Mouse (Mus musculus) forebrain, postnatal 0 days (tissue): ENCODE measurements around the gene Exoc4. TPM values are rescaled to one million over a fixed set of nuclear protein-coding genes. Genes with fewer than 3 reads are reported as not detected.

ENCODE experiments used
- ATAC-seq: fragments of 200-750 bp; cut with Nextera tagmentation; 2 replicates; pipeline ENCODE4 v1.8.0; 2017; ENCODE audit warnings: mild to moderate bottlenecking, moderate library complexity
- DNase-seq: peaks from one replicate; pipeline ENCODE4 v3.0.0-alpha.2; 2015
- H3K27ac ChIP-seq: fragments of 300-500 bp; sonication (generic); 2 replicates; pipeline ENCODE4 v1.5.1; 2014; ENCODE audit warnings: low read depth, mild to moderate bottlenecking, antibody characterized with exemption, low read length, moderate library complexity, mixed read lengths
- H3K27me3 ChIP-seq: fragments of 300-500 bp; sonication (generic); 2 replicates; pipeline ENCODE4 v1.6.1; 2014; ENCODE audit warnings: mild to moderate bottlenecking, low read length, mixed read lengths; ENCODE audit not compliant: insufficient read depth
- H3K36me3 ChIP-seq: fragments of 300-500 bp; sonication (generic); 2 replicates; pipeline ENCODE4 v1.6.1; 2014; ENCODE audit warnings: mild to moderate bottlenecking, moderate library complexity; ENCODE audit not compliant: insufficient read depth
- H3K4me1 ChIP-seq: fragments of 300-500 bp; sonication (generic); 2 replicates; pipeline ENCODE4 v1.6.1; 2014; ENCODE audit warnings: antibody characterized with exemption; ENCODE audit not compliant: insufficient read depth
- H3K4me2 ChIP-seq: fragments of 300-500 bp; sonication (generic); 2 replicates; pipeline ENCODE4 v1.6.1; 2014; ENCODE audit warnings: low read depth, mild to moderate bottlenecking, moderate library complexity
- H3K4me3 ChIP-seq: fragments of 300-500 bp; sonication (generic); 2 replicates; pipeline ENCODE4 v1.5.1; 2014; ENCODE audit warnings: low read depth, low read length, mixed read lengths
- H3K9ac ChIP-seq: fragments of 300-500 bp; sonication (generic); 2 replicates; pipeline ENCODE4 v1.6.1; 2014; ENCODE audit warnings: mild to moderate bottlenecking
- H3K9me3 ChIP-seq: fragments of 300-500 bp; sonication (generic); 2 replicates; pipeline ENCODE4 v1.6.1; 2016; ENCODE audit warnings: low read length
- CTCF ChIP-seq: sonication (generic); IDR thresholded peaks from 2 replicates; pipeline ENCODE4 v1.5.1; 2016; ENCODE audit warnings: antibody characterized with exemption, control low read depth, low read depth
- WGBS: fragments of 180-500 bp; shearing (Covaris S2); extraction: QIAGEN DNeasy Blood & Tissue Kit; methylation state at CpG from one replicate; pipeline ENCODE4 v1.1.7; 2014; 5-methylcytosine and 5-hydroxymethylcytosine counted together
- polyA plus RNA-seq: library from polyadenylated mRNA; unstranded; fragments of >200 nt; fragmentation: Nextera tagmentation; extraction: Ambion mirVana; gene quantifications from 2 replicates; pipeline ENCODE4 v1.2.1, GENCODE M21; 2015
- total RNA-seq: library from RNA; depleted of rRNA; stranded (reverse); fragments of >200 nt; gene quantifications from 2 replicates; pipeline ENCODE4 v1.2.3, GENCODE M21; 2014

The Exoc4 gene
- total and polyA plus RNA-seq, 2 experiments from 2014 or later, result 29.0 to 90.9 TPM

- no peak for TF ChIP-seq CTCF
- Histone ChIP-seq H3K4me2 (no peak overlapping the region), H3K9ac (no peak overlapping the region), H3K4me3 (no peak overlapping the region), H3K27ac (no peak overlapping the region), H3K4me1 (peaks cover 9% of the 10 kb centered on the region; the same call in 1 of the 2 replicates), H3K9me3 (no peaks in the 10 kb centered on the region), H3K27me3 (no peaks in the 10 kb centered on the region), H3K36me3 (no peaks in the 10 kb centered on the region)
- ATAC-seq (no peak), DNase-seq (no peak)
- WGBS, result 89% methylated on average over 23 of the region's 23 CpGs
These were observed 1.1 kb upstream of the Exoc4 start for GRCm38 (mm10) chr6:33247576-33248355.

GRCm38 (mm10) chr6:33256638-33257037, 7.8 kb downstream of the Exoc4 start:
- Histone ChIP-seq H3K4me3 (no peak overlapping the region), H3K27me3 (no peaks in the 10 kb centered on the region), H3K4me2 (no peak overlapping the region), H3K9me3 (no peaks in the 10 kb centered on the region), H3K36me3 (no peaks in the 10 kb centered on the region), H3K27ac (no peak overlapping the region), H3K9ac (no peak overlapping the region), H3K4me1 (peaks cover 4% of the 10 kb centered on the region; the same call in 1 of the 2 replicates)
- TF ChIP-seq CTCF, result no peak
- ATAC-seq (no peak), DNase-seq (no peak)
- WGBS, result 49% methylated on average over 4 of the region's 4 CpGs

GRCm38 (mm10) chr6:33257076-33257789, 8.3 kb downstream of the Exoc4 start:
- no peak overlapping the region for H3K4me3 ChIP-seq
- H3K9ac ChIP-seq, result no peak overlapping the region
- ATAC-seq (peak; percentile 51; the same call in 1 of the 2 replicates), DNase-seq (no peak)
- no peak for TF ChIP-seq CTCF
- 35% methylated on average over 5 of the region's 5 CpGs for WGBS
- no peaks in the 10 kb centered on the region for H3K36me3 ChIP-seq
- H3K9me3 ChIP-seq, result no peaks in the 10 kb centered on the region
- no peak overlapping the region for H3K27ac ChIP-seq
- no peaks in the 10 kb centered on the region for H3K27me3 ChIP-seq
- peaks cover 4% of the 10 kb centered on the region; the same call in 1 of the 2 replicates for H3K4me1 ChIP-seq
- no peak overlapping the region for H3K4me2 ChIP-seq

- no peak for ATAC-seq
- H3K4me2 ChIP-seq, result no peak overlapping the region
- H3K27me3 ChIP-seq, result no peaks in the 10 kb centered on the region
- no peak overlapping the region for H3K4me3 ChIP-seq
- 91% methylated on average over 5 of the region's 5 CpGs for WGBS
- H3K4me1 ChIP-seq, result peaks cover 4% of the 10 kb centered on the region; the same call in 1 of the 2 replicates
- no peaks in the 10 kb centered on the region for H3K9me3 ChIP-seq
- no peak for TF ChIP-seq CTCF
- DNase-seq, result no peak
- H3K9ac ChIP-seq, result no peak overlapping the region
- no peak overlapping the region for H3K27ac ChIP-seq
- H3K36me3 ChIP-seq, result no peaks in the 10 kb centered on the region
These were observed 11.0 kb downstream of the Exoc4 start for GRCm38 (mm10) chr6:33259926-33260325.

GRCm38 (mm10) chr6:33261606-33262005, 12.7 kb downstream of the Exoc4 start:
- no peak for DNase-seq
- Histone ChIP-seq H3K36me3 (no peaks in the 10 kb centered on the region), H3K27me3 (no peaks in the 10 kb centered on the region), H3K27ac (no peak overlapping the region), H3K9ac (no peak overlapping the region), H3K4me1 (peaks cover 4% of the 10 kb centered on the region; the same call in 1 of the 2 replicates), H3K4me2 (no peak overlapping the region), H3K4me3 (no peak overlapping the region), H3K9me3 (no peaks in the 10 kb centered on the region)
- WGBS, result 88% methylated on average over 3 of the region's 3 CpGs
- no peak for ATAC-seq
- TF ChIP-seq CTCF, result no peak

- H3K36me3 ChIP-seq, result peaks cover 2% of the 10 kb centered on the region; the same call in 1 of the 2 replicates
- no peaks in the 10 kb centered on the region for H3K27me3 ChIP-seq
- H3K27ac ChIP-seq, result no peak overlapping the region
- ATAC-seq (no peak), DNase-seq (no peak)
- H3K4me2 ChIP-seq, result no peak overlapping the region
- no peak overlapping the region for H3K4me3 ChIP-seq
- no peak for TF ChIP-seq CTCF
- 39% methylated on average over 5 of the region's 5 CpGs for WGBS
- no peaks in the 10 kb centered on the region for H3K9me3 ChIP-seq
- H3K4me1 ChIP-seq, result no peaks in the 10 kb centered on the region
- no peak overlapping the region for H3K9ac ChIP-seq
These were observed 15.1 kb downstream of the Exoc4 start for GRCm38 (mm10) chr6:33263950-33264349.

- H3K4me1 ChIP-seq, result no peaks in the 10 kb centered on the region
- H3K9me3 ChIP-seq, result no peaks in the 10 kb centered on the region
- H3K27ac ChIP-seq, result no peak overlapping the region
- H3K4me3 ChIP-seq, result no peak overlapping the region
- ATAC-seq, result no peak
- peaks cover 2% of the 10 kb centered on the region; the same call in 1 of the 2 replicates for H3K36me3 ChIP-seq
- no peak overlapping the region for H3K9ac ChIP-seq
- 78% methylated on average over 2 of the region's 2 CpGs for WGBS
- H3K4me2 ChIP-seq, result no peak overlapping the region
- no peak for DNase-seq
- H3K27me3 ChIP-seq, result no peaks in the 10 kb centered on the region
- no peak for TF ChIP-seq CTCF
These were observed 15.5 kb downstream of the Exoc4 start for GRCm38 (mm10) chr6:33264388-33264787.
